Mouse (Mus musculus) forelimb bud, embryonic 11.5 days (tissue): Measurements from ENCODE around the gene E430018J23Rik.
"Not testable (repeated sequence)": the region's sequence is repeated elsewhere in the genome, so short reads cannot be mapped to it uniquely, and the experiment has no call there.

Source experiments
- DNase-seq: peaks from one replicate; pipeline ENCODE4 v3.0.0-alpha.2; 2012; ENCODE audit warnings: low read depth, low spot score

E430018J23Rik gene

DNA sequence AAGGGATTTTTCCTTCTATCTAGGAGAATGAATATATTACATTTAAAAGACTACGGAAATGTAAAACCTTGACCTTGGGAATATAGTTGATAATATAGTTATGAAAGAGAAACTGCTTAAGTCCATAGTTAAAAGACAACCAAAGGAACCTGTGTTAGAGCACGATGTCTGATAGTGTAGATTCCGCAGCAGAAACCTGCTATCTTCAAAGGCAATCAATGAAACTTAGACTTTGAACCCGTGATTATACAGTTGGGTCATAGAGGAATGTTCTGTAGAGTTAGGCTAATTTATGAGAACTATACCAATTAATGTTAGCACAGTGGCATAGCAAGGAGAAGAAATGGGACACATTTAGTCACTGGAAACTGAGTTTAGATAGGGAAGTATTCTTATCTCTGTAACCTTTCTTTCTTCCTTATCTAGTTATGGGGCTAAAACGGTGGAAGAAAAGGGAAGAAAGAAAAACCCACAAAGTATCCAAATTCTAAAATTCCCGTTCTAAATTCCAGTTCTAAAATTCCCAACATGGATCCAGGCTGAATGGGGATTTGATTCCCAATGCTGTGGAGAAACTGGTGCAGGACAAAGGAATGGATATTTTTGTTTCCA, 15.0 kb downstream of the E430018J23Rik start:
- no peak for DNase-seq

DNA sequence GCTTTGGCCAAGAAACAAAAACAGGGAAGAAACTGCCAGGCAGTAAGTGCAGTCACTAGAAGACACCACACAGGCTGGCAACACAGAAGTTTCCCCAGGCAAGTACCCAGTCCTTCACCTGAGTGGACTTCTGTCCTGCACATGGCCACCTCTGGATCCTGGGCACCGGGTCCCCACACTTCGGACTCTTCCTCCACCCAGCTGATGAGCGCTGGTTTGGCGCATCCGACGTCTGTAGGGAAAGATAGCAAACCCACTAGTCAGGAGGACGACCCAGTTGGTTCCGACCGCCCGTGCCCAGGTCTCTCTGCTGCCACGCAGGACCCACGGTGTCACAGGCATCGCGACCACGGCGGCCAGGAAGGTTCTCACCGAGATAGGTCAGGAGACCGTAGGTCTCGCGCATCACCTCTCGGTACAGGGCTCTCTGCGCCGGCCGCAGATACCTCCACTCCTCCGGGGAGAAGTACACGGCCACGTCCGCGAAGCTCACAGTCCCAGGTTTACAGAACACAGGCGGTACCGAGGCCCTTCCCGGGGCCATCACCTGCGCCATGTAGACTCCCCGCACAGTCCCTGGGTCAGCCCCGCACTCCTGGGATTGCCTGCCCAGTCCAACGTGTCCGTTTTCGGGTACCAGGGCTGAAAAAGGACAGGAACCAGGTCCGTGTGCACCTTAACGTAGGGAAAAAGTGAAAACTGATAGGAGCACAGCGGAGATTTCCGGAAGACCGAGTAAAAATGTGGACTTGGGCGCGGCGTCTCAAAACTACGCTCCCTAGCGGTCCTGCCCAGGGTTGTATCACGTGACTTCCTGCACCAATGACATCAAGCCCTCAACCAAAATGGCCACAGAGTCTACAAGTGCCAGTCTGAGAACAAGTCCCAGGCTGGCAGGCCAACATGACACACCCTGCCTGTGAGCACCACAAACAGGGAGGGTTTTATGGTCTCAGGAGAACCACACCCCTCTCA, 17.9 kb downstream of the E430018J23Rik start, which contains the start of gene Zfp747:
Gene Zfp747, minus strand, starts transcription at position 780 of the 975 bp plus-strand sequence.
- DNase-seq, result peak; percentile 90

DNA sequence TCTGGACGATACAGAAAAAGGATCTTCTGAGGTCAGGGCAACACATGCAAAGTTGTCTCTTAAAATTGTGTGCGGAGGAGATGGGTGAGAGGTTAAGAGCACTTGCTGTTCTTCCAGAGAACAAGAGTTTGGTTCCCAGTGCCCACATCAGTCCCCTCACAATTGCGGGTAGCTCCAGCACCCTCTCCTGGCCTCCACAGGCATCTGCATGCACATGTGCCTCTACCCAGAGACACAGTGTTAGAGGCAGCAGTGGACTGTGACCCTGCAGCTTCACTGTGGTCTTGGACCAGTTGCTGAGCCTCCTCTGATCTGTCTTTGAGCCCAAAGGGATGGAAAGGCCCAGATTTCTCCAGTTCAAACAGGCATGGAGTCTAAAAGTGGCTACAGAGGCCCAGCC, 21.6 kb downstream of the E430018J23Rik start:
- not testable (repeated sequence) for DNase-seq

DNA sequence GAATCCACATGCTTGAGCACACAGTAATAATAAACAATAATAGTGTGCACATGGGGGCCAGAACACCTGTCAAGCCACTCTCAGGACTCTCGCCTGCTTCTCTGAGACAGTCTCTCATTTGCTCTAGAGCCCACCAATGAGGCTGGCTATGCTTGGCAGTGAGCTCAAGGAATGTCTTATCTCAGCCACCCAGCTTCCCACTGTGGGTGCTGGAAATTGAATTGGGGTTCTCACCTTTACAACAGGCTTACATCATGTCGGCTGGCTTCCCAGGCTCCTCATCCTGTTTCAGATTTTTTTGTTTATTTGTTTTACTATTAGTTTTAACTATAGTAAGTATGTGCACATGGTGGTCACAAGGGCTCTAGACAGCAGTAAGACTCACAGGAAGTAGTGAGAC, 22.2 kb downstream of the E430018J23Rik start:
- DNase-seq, result no peak

DNA sequence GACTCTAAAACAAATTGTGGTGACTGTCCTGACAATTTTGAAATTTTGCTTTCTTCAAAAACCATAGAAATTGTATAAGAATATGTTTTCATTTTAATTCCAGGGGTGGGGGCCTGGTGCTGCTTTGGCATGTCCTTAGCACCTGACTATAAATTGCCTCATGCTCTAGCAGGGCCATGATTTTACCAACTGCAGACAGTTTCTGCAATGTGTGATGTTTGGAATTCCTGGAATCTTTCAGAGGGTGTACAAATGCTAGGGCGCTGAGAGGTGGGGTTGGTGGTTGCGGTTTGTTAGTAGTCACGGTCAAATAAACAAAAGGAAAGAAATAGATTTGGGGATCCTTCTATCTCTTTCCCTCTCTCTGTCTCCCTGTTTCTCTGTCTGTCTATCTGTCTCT, 27.2 kb downstream of the E430018J23Rik start:
- DNase-seq, result no peak

DNA sequence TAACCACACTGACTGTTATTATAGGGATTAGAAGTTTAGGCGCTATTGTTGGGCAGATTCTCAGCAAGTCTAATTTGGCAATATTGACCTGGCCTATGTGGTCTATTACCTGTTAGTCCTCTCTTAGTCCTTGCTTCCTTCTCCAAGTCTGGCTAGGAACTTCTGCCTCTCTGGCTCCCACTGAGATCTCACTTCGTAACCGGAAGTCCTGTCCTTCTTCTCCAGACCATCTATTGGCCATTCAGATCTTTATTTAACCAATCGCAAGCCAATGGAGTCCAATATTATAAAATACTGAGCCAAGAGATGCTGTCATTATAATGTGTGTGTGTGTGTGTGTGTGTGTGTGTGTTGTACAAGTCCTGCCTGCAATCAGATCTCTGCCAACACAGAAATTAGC, 29.3 kb downstream of the E430018J23Rik start:
- no peak for DNase-seq

DNA sequence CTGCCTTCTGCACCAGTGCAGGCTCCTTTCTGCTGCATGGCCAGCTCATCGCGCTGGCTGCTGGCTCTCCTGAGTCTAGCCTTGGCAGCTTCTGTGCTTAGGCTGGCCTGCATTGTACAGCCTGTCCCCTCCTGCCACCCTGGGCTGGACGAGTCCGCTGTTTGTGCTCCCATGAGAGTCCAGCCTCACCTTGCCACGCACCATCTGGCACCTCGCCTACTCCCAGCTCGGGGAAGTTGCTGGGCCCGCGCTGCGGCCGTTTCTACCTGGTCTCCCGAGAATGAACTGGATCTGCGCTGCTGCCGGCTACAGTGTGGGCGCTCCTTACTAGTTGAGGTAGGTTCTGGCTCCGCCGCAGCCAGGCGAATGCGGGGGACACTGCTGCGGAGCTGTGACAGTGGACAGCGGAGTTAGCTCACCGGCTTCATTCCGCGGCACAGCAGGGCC, 29.9 kb downstream of the E430018J23Rik start:
- peak; percentile 13 for DNase-seq

DNA sequence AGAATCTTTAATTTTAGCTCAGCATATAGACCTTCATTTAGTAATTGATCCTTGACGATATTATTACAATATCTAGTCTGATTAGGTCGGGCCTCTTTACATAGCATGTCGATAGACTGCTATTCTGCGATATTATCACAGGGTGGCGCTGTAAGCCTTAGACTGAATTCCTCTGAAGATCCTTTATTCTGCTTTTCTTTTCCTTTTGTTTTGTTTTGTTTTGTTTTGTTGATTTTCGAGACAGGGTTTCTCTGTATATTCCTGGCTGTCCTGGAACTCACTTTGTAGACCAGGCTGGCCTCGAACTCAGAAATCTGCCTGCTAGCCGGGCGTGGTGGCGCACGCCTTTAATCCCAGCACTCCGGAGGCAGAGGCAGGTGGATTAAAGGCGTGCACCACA, 31.0 kb downstream of the E430018J23Rik start:
- DNase-seq, result peak; percentile 58

DNA sequence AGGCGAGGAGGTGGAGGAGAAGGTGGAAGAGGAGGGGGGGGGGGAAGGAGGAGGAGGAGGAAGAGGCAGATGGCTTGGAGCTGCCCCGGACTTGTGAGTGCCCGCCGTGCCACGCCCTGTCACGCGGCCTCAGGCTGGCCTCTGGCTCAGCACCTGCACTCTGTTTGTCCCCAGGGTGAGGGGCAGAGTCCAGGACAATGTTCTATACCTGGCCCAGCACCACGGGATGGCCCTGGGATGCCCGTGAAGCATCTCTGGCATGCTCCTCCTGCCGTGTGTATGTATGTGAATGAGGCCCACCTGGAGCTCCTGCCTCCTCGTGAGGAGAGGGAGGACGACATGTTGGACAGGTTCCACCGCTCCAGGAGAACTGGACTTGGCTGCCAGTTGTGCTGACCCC, 32.0 kb downstream of the E430018J23Rik start:
- no peak for DNase-seq

DNA sequence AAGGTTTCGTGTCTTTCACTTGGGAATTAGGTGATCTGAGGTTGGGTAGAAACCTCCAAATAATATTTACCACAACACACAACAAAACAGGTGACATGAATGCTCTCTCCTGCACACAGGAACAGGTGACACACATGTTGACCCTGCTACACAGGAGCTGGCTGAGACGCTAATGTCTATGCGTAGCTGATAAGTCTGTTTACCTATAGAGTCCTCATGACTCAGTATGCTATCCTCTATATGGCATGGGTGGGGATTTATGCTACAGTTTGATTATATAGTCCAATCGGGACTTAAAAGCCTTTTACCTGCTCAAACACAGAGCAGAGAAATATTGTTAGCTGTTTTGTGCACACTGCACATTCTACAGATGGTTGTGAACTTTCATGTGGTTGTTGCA, 33.2 kb downstream of the E430018J23Rik start:
- DNase-seq, result no peak

DNA sequence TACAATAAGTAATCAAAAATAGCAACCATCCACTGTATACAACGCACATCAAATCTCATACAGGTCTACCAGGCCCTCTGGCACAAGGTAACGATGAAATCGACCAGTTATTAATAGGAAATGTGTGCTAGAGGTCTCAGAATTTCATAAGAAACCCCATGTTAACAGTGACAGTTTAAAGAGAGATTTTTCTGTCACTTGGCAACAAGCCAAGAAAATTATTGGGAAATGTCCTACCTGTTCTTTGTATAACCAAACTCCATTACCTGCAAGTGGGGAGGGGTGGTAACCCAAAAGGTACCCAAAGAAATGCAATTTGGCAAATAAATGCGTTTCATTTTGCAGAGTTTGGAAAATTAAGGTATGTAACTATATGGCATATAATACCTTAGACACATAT, 35.0 kb downstream of the E430018J23Rik start:
- no peak for DNase-seq

DNA sequence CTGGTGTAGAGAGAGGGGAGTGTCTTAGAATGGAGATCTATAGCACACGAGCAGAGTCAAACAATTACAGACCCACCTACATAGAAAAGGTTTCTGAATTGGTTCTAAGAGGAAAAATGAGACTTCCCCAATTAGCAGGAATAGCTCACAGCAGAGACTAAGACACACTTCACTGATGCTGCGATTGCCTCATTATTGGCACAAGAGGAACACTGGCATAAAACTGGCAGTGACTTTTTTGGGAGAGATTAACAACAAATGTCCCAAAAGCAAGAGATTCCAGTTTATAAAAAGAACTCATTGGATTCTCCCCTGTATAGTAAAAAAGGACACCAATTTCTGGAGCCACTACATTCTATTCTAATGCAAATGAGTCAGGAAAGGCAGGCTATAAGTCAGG, 35.6 kb downstream of the E430018J23Rik start:
- no peak for DNase-seq

DNA sequence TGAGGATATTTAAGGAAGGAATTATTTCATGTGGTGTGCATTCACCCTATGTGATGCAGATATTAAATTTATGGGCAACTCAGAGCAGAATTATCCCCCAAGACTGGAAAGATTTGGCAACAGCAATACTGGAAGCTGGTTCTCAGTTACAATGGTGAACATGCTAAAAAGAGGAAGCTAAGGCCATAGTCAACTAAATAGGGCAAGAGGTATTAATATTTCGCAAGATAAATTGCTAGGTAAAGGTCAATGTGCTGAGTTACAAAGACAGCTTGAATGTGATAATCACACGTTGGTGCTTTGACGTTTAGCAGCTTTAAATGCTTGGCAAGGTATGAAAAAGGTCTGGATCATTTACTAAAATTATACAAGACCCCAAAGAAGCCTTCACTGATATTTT, 37.6 kb downstream of the E430018J23Rik start:
- DNase-seq, result no peak

DNA sequence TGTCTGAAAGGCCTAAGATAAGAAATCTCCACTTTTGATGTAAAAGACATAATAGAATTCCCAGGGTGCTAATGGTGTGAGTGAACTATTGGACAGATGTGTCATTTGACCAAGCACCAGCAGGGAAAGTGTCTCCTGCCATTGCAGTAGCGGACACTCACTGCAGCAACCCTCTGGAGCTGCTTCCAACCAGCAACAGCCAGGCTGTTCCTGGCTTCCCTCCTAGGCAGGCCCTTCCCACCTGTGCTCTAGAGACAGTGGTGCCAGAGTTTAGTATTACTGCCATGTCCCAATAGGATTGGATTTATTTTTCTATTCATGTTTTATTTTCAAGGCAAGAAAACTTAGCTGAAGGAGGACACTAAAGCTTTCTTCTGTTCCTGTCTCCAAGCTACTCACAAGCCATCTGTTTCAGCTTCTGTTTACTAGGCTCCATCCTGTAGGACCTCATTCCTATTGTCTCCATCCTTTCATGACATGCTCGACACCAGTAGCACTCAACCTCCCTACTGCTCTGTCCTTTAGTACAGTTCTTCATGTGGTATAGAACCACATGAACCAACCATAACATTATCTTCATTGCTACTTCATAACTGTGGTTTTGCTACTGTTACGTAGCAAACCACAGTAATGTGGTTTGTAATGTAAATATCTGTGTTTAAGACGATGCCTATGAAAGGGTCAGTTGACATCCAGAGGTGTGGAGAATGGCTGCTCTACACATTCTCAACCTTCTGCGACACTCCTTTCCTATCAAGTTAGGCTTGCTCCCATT, 42.0 kb downstream of the E430018J23Rik start:
- no peak for DNase-seq

DNA sequence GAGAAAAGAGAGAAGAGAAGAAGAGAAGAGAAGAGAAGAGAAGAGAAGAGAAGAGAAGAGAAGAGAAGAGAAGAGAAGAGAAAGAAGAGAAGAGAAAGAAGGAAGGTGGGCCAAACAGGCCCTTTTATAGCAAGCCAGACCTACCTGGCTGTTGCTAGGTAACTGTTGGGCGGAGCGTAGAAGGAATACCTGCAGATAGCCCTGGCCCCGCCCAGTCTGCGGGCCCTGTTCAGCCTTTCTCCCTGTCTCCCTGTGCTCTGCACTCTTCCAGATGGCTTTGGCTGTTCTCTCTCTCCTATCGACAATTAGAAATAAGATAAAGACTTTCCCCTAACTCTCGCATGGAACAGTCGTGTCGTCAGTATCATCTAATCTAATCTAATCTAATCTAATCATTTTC, 46.8 kb downstream of the E430018J23Rik start:
- DNase-seq, result no peak

DNA sequence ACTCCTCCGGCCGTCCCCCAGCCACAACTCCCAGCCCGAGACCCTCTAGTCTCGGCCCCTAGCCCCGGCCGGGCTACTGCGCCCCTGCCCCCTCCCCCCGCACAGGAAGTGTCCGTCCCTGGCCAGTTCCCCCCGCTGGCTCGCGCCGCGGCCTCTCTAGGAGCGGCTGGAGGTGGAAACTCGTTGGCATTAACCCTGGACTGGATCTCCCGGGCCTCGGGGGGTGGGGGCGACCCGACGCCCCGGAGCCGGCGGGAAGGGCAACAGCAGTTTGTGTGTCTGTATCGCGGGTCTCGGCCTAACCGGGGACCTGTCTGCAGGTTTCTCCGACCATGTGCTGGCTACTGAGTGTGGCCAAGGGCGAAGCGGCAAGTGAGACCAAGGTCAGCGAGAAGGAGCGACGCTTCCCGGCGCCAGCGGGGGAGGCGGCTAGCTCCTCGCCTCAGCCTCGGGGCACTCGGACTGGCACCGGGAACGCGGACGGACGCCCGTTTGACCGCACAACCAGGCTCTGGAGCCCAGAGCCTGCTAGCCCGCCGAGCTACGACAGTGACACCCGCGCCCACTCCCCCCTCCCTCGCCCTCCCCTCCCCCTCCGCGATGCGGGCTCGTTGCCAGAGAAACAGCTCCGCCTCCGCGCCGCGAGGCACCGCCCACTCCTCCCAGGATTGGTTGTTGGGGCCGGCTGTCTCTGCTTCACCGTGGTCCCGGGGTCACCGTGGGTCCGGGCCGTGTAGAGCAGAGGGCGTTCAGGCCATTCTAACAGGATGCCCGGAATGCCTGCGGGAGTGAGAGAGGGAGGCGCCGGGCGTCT, 47.7 kb downstream of the E430018J23Rik start, which contains the start of gene Zfp768:
Gene Zfp768, minus strand, starts transcription at position 78 of the 814 bp plus-strand sequence.
- peak; percentile 92 for DNase-seq

DNA sequence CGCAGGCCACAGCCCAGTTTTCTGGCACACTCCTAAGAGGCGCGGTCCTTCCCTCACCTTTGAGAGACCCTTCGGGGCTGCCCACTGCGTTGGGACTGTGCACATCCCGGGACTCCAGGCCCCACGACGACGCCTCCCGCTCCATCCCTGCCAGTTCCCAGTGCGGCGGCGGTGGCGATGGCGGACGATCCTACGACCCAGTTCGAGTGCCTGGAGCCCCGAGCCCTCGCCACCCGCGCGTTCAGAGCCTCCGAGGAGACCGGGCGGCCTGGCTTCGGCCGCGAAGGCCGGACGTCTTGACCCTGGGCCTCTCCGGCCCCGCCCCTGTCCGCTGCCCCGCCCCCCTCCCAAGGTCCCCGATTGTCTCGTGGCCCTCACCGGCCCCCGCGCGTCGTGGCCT, 48.3 kb downstream of the E430018J23Rik start:
- no peak for DNase-seq

DNA sequence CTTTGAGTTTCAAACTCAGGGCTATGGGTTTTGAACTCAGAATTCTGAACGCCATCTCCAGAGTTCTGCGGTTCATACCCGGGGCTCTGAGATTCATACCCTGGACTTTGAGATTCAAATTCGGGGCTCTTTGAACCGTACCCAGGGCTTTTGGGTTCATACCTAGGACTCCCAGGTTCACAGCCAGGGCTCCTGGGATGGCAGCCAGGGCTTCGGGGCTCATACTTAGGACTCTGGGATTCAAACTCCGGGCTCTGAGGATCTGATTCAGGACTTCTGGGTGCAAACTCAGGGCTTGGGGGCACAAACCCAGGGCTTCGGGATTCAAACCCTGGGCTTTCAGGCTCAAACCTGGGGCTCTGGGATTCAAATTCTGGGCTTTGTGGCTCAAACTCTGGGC, 49.1 kb downstream of the E430018J23Rik start:
- no peak for DNase-seq

DNA sequence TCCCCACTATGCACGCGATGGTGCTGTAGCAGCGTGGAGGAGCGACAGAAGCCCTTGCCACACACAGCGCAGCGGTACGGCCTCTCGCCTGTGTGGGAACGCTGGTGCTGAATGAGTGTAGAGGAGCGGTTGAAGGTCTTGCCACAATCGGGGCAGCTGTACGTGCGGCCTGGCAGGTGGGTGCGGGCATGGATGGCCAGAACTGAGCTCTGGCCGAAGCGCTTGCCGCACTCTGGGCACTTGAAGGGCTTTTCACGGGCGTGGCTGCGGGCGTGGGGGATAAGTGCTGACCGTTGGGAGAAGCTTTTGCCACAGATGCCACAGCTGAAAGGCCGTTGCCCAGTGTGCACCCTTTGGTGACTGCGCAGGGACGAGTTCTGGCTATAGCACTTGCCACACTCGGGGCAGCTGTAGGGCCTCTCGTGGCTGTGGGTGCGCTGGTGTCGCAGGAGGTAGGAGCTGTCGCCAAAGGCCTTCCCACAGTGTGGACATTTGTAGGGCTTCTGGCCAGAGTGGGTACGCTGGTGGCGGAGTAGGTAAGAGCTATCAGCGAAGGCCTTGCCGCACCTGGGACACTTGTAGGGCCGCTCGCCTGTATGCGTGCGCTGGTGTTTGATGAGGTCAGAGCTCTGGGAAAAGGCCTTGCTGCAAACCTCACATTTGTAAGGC, 49.9 kb downstream of the E430018J23Rik start:
- no peak for DNase-seq

DNA sequence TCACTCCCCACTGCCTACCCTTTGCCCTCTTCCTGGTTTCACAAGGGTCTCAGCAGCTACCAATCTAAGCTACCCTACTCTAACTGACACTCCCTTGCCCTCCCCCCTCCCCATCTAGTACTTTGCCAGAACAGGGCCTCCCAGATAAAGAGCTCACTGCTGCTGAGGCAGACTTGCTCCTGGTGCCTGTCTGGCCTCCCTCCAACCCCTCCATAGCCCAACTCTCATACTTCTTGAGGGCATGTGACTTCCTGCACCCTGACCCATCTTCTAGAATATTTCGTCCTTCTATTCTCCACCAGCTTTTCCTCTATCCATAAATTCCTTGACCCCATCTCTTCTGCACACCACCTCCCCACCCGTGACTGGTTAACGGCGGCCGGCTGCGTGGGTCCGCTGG, 50.5 kb downstream of the E430018J23Rik start:
- no peak for DNase-seq
